Mouse (Mus musculus) thymus, adult 2 months (tissue): ENCODE measurements around the gene Itga2b.

Experiments used
- CTCF ChIP-seq: fragments of 200-500 bp; IDR thresholded peaks from 2 replicates; pipeline ENCODE4 v1.5.1; 2012; ENCODE audit warnings: mild to moderate bottlenecking, control low read depth, low read length, moderate library complexity, borderline replicate concordance; ENCODE audit not compliant: control insufficient read depth, poor library complexity, insufficient read depth; ENCODE audit errors: extremely low read depth
- POLR2A ChIP-seq: fragments of 200-500 bp; IDR thresholded peaks from 2 replicates; pipeline ENCODE4 v1.6.1; 2012; ENCODE audit warnings: mild to moderate bottlenecking, low read length, control low read depth, moderate library complexity; ENCODE audit not compliant: control insufficient read depth, poor library complexity, insufficient read depth; ENCODE audit errors: extremely low read depth

GRCm38 (mm10) chr11:102467041-102467631, 2.8 kb downstream of the Itga2b start:
- TF ChIP-seq CTCF (no peak), POLR2A (no peak)
